In the genomic region with DNA sequence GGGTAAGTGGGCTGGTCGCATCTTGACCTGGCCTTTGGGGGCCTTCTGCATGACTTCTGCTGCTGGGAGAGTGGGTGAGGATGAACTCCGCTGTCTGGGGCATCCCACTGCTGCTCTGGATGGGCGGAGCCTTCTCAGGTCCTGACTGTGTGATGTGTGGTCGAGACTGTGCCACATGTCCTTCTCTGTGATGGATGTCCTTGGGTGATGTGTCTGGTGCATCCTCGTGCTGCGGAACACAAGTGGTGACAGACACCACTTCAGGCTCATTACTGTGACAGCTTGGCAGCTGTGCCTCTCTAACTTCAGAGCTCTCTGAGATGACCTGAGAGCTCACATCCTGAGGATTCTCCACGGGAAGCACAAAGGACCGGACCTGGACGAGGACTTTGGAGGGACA, we compare ENCODE assay signal across 12 mouse cellular contexts.
"Had no signal": no experiment of that assay in that cellular context is flagged by ENCODE, and none has a peak within 500 bp of the region (broad histone marks: within the 10 kb centered on the region; RNA-seq: fewer than 3 reads in every experiment).

No protein-coding gene starts in this region.

- H3K36me3 ChIP-seq: kidney, embryonic 15.5 days; limb, embryonic 10.5 days; liver, embryonic 15.5 days; midbrain, embryonic 10.5 days had no signal

- H3K4me3 ChIP-seq: kidney, embryonic 15.5 days; limb, embryonic 10.5 days; liver, embryonic 15.5 days; midbrain, embryonic 10.5 days had no signal

- ATAC-seq: lung, postnatal 0 days had no signal

- H3K27ac ChIP-seq: kidney, embryonic 15.5 days; limb, embryonic 10.5 days; liver, embryonic 15.5 days; midbrain, embryonic 10.5 days had no signal

- H3K9me3 ChIP-seq: kidney, embryonic 15.5 days; limb, embryonic 10.5 days; liver, embryonic 15.5 days; midbrain, embryonic 10.5 days had no signal

- DNase-seq: kidney, adult 18-20 months; kidney, postnatal 14 days; lung, adult 2 months; lung, postnatal 36 days; midbrain, embryonic 14.5 days; right cerebral cortex, postnatal 4 days had no signal

- H3K4me2 ChIP-seq: kidney, embryonic 15.5 days; liver, embryonic 11.5 days; liver, embryonic 15.5 days had no signal
